Mouse (Mus musculus) embryonic fibroblast, embryonic 13.5 days (primary cell): ENCODE results near the gene B3gnt8. TPM values are rescaled to one million over a fixed set of nuclear protein-coding genes. Genes with fewer than 3 reads are reported as not detected.
"Not testable (repeated sequence)": the region's sequence is repeated elsewhere in the genome, so short reads cannot be mapped to it uniquely, and the experiment has no call there.

Experiments used
- H3K27ac ChIP-seq: 2 replicates; pipeline ENCODE4 v1.5.1; 2012; ENCODE audit warnings: low read length, control low read depth, inconsistent platforms; ENCODE audit not compliant: insufficient read depth
- H3K4me1 ChIP-seq: 2 replicates; pipeline ENCODE4 v1.6.1; 2011; ENCODE audit warnings: low read length; ENCODE audit not compliant: control insufficient read depth, insufficient read depth
- H3K4me3 ChIP-seq: 2 replicates; pipeline ENCODE4 v1.5.1; 2011; ENCODE audit warnings: mild to moderate bottlenecking, control low read depth, low read length; ENCODE audit not compliant: insufficient read depth
- CTCF ChIP-seq: IDR thresholded peaks from 2 replicates; pipeline ENCODE4 v1.5.1; 2011; ENCODE audit warnings: mild to moderate bottlenecking, control low read depth, low read length, moderate library complexity, borderline replicate concordance; ENCODE audit not compliant: insufficient read depth
- POLR2A ChIP-seq: IDR thresholded peaks from 2 replicates; pipeline ENCODE4 v1.6.1; 2011; ENCODE audit warnings: low read depth, mild to moderate bottlenecking, control low read depth, low read length, moderate library complexity
- polyA plus RNA-seq: library from polyadenylated mRNA; stranded (reverse); fragments of >200 nt; gene quantifications from 2 replicates; pipeline ENCODE4 v1.2.4, GENCODE M21; 2011; ENCODE audit warnings: low read depth; ENCODE audit not compliant: missing spikeins, insufficient read length

The B3gnt8 gene
- 0.68 and 0.83 TPM in 2 replicates for polyA plus RNA-seq

DNA sequence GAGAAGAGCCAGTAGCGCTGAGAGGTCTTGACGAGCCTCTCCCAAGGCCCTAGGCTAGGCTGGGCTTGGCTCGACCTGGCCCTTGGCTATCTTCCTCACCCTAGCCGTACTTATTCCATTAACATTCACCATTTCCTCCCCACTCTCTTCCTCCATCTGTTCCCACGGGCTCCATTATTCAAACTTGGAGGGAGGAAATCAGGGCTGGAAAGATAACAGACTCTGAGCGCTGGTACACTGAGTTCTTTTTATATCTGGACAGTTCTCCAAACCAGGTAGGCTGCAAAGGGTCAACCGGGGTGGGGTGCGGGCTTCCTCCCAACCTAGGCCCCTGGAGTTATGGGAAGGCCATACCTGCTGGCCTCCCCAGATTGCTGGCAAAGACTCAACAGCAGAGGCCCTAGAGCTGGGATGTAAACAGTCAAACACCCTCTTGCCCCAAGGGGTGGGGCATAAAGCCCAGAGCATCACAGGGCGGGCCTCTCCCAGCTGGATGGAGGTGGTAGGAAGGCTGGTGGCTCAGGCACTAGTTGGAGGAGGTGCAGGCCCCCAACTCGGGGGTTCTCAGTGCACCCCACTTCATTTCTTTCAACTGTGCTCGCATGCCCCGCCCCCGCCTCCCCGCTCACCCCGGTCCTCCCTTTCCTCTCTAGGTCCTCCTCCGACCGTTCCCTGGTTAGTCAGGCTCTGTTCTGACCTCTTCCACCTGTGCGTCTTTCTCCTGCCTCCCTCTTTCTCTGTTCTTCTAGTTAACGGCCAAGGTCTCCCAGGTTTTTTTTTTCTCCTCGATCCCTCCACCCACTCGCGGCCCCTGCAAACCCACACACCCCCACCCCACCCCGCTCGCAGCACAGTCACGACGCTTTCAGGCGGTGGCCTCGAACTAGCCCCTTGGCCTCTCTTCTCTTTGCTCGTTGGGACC lies at the start of gene B3gnt8:
Gene B3gnt8 (plus strand): TSS at position 146 of the 922 bp plus-strand sequence.
- peak within 1 kb of the TSS; percentile 21; the same call in 1 of the 2 replicates for H3K4me3 ChIP-seq
- H3K4me1 ChIP-seq: peaks cover 3% of the 10 kb centered on the region; the same call in 1 of the 2 replicates
- no peak within 1 kb of the TSS for H3K27ac ChIP-seq
- TF ChIP-seq CTCF (no peak), POLR2A (no peak)

DNA sequence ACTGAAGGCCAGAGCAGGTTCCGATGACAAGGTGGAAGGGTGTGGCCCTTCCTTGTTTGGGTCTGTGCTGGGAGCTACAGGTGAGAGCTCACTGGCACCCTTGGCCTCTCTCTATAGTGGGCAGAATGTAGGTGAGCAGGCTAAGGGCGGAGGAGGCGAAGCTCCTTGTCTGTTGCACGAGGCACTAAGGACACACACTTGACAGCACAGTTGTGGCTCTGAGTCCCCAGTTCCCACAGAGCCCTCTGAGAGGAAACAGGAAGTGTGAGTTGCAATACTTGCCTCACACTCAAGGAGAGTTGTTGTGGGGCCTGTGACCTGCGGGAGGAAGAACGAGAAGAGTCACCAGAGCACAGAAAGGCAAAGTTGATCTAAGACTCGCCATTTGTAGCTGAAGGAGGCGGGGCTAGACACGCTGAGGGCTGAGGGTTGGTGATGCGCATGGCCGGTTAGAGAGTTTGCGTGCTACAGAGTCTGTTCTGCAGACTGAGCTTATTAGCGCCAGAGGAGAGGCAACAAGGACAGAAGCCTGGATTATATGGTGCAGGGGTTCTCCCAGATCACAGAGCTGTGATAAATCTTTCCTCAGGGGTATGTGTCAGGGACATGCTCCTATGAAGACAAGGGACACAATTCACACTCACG lies 49.5 kb upstream of the B3gnt8 start:
- not testable (repeated sequence) for H3K4me1 ChIP-seq, H3K4me3 ChIP-seq, H3K27ac ChIP-seq

DNA sequence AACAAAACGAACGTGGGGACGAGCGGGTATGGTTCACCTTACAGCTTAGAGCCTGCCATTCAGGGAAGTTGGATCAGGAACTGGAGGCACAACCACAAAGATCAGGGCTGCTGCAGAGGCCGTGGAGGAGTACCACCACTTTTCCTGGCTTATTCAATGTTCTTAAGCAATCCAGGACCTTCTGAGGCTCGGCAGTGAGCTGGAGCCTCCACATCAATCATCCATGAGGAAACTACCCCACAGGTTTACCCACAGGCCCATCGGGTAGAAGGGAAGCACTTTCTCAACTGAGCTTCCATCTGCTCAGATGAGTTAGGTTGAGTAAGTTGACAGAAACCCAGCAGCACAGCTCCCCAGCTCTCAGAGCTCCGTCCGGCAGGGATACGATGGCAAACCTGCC lies 47.0 kb upstream of the B3gnt8 start:
- Histone ChIP-seq H3K4me1 (no peaks in the 10 kb centered on the region), H3K27ac (no peak overlapping the region), H3K4me3 (no peak overlapping the region)
- TF ChIP-seq POLR2A: no peak
- TF ChIP-seq CTCF: no peak

DNA sequence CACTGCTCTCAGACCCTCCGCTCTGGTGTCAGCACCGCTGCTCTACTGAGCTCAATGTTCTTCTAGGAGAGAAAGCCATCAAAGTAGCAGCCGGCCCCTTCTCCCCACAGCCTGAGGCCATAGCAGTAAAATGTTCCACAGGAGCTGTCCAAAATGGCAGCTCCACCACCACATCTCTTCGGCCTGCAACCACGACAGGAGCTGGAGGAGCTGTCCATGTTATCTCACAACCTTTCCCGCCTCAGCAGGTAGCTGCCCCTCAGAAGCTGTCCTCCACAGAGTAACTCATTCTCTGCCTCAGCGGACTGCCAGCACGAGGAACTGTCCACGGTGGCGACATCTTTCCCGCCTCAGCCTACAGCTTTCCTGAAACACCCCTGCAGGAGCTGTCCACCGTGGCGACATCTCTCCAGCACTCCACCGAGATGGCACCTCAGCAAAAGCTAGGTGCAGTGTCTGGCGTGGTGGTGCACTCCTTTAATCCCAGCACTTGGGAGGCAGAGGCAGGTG lies 44.1 kb upstream of the B3gnt8 start:
- H3K4me3 ChIP-seq: no peak overlapping the region
- TF ChIP-seq POLR2A: no peak
- TF ChIP-seq CTCF: no peak
- no peak overlapping the region for H3K27ac ChIP-seq
- no peaks in the 10 kb centered on the region for H3K4me1 ChIP-seq

DNA sequence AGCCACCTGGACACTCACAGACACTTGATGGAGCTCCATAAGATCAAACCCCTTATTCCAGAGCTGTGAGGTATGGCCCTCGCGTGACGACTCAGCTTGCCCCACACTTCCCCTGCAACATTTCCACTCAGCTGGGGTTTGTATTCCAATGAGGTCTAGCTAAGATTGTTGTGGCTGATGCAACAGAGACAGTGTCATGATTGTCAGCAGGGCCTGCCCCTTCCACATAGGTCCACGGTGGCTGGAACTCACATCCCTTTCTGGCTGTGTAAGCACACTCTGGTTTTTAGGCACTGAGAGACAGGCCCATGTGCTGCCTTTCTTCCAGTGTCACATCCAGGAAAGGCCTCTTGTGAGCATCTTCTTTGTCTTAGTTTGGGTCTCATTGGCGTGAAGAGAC lies 41.8 kb upstream of the B3gnt8 start:
- H3K4me1 ChIP-seq: no peaks in the 10 kb centered on the region
- H3K4me3 ChIP-seq: no peak overlapping the region
- H3K27ac ChIP-seq: no peak overlapping the region
- TF ChIP-seq POLR2A (no peak), CTCF (no peak)

DNA sequence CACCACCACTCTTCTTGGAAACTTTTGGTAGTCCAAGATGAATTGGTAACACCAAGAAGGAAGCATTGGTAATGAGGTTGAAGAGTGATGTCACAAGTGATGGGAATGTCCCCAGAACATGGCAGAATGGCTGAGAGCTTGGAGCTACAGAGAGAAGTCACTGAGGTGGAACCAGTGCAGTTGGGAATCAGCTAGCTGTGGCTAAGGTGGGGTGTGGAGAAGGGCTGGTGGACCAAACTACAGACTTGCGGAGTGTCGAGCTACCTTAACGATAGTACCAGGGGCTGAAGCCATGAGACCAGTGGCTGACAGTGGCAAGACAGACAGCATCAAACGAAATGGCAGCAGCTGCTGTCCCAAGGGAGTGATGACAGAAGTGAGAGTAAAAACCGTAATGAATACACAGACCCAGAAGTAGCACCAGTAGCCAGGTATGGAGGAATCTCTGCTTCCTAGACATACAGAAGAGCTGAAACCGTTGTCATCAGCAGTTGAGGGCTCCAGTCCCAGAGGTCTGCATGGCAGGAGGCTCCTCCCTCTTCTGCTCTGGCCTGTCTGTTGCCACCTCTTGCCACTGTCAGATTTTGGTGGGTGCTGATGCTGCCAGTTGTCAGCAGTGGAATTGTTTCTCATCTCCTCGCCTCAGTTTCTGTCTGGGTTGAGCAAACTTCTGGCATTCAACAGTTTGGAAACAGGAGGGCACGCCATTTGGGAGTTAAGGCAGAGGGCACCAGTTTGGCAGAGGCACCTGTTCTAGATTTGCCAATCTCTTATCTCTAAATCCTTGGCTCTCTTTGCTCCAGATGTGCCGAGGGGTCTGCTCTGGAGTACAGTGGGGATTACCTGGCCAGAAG lies 40.9 kb upstream of the B3gnt8 start:
- H3K4me1 ChIP-seq: no peaks in the 10 kb centered on the region
- no peak overlapping the region for H3K27ac ChIP-seq
- TF ChIP-seq CTCF: no peak
- no peak for TF ChIP-seq POLR2A
- no peak overlapping the region for H3K4me3 ChIP-seq

DNA sequence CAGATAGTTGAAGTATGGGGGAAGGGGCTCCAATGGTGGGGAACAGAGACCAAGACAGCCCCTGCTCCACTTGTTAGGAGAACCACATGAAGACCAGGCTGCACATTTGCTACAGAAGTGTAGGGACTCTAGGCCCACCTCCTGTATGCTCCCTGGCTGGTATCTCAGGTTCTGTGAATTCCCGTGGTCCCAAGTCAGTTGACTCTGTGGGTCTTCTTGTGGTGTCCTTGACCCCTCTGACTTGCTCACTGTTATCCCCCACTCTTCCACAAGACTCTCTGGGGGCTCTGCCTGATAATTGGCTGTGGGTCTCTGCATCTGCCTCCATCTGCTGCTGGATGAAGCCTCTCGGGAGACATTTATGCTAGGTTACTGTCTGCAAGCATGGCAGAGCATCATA lies 35.2 kb upstream of the B3gnt8 start:
- H3K4me3 ChIP-seq: no peak overlapping the region
- H3K27ac ChIP-seq: no peak overlapping the region
- H3K4me1 ChIP-seq: no peaks in the 10 kb centered on the region
- TF ChIP-seq CTCF (no peak), POLR2A (no peak)

DNA sequence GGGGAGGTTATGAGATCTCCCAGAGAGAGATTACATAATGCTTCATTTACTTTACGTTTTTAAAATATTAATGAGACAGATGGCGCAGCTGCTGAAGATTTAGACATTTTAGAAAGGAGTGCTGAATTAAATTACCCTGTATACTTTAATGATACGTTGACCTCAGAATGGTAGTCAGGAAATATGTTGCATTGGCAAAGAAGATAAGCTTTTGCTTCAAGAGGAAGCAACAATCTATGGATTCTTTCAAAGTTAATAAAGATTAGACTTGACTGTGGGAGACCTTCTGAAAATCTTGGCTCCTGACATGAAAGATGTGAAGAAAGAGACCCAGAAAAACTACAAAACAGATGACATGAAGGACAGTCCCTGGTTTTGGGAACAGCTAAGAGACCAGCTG lies 32.6 kb upstream of the B3gnt8 start:
- TF ChIP-seq POLR2A: no peak
- no peak for TF ChIP-seq CTCF

DNA sequence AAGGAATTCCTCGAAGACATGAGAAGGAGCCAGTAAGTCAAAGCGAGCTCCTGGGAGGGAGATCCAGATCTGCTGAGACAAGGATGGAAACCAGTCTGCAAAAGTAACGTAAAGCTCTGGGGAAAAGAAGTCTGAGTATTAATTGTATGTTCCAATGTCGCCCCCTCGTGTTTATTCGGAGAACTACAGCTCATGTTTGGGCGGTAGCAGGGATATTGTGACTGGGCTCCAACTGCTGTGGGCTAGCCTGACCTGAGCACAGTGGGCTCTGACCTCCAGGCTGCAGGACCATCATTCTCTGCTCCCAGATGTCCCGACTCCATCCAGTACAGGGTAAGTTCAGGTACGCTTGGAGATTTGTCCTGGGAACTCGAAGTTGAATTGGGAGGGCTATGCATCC lies 26.8 kb upstream of the B3gnt8 start:
- H3K27ac ChIP-seq: no peak overlapping the region
- no peak overlapping the region for H3K4me3 ChIP-seq
- TF ChIP-seq POLR2A: no peak
- H3K4me1 ChIP-seq: no peaks in the 10 kb centered on the region

More for the DNA sequence above, 32.6 kb upstream of the B3gnt8 start:
- H3K4me1 ChIP-seq: no peaks in the 10 kb centered on the region
- H3K27ac ChIP-seq: no peak overlapping the region
- H3K4me3 ChIP-seq: no peak overlapping the region
